Mouse (Mus musculus) Patski (cell line): ENCODE data around the gene Thoc5. TPM values are rescaled to one million over a fixed set of nuclear protein-coding genes. Genes with fewer than 3 reads are reported as not detected.

Experiments
- ATAC-seq: fragments of 100-300 bp; one replicate; pipeline ENCODE4 v1.8.0; 2021
- CTCF ChIA-PET: fragments of 350-600 bp; sonication (Branson Sonifier 250); formaldehyde crosslinking; loops from one replicate; lab custom pipeline; 2022; ENCODE audit warnings: inconsistent platforms; lab: Charles Lee
- POLR2A ChIA-PET: fragments of 350-600 bp; sonication (Branson Sonifier 250); formaldehyde crosslinking; loops from one replicate; lab custom pipeline; 2022; ENCODE audit warnings: antibody characterized with exemption, inconsistent platforms; lab: Charles Lee
- DNase-seq: peaks from one replicate; pipeline ENCODE4 v3.0.0-alpha.2; 2011; ENCODE audit warnings: low read depth, low spot score
- H3K27me3 ChIP-seq: fragments of 371-371 bp; one replicate; pipeline ENCODE4 v1.5.1; 2021
- CTCF ChIP-seq: fragments of 100-300 bp; IDR thresholded peaks from one replicate; pipeline ENCODE4 v1.5.1; 2021
- in situ Hi-C: fragments of 300-500 bp; cut with MboI; formaldehyde crosslinking; loops from 3 replicates; pipeline ENCODE4 v1.11.1; 2018; ENCODE audit warnings: low pct_unique_long_range_greater_than_20kb, mixed read lengths
- polyA plus RNA-seq: library from polyadenylated mRNA; unstranded; gene quantifications from one replicate; pipeline ENCODE4 v1.2.3, GENCODE M21; 2021

The Thoc5 gene
- polyA plus RNA-seq, 1 experiment from 2014 or later, result 44.2 TPM

DNA sequence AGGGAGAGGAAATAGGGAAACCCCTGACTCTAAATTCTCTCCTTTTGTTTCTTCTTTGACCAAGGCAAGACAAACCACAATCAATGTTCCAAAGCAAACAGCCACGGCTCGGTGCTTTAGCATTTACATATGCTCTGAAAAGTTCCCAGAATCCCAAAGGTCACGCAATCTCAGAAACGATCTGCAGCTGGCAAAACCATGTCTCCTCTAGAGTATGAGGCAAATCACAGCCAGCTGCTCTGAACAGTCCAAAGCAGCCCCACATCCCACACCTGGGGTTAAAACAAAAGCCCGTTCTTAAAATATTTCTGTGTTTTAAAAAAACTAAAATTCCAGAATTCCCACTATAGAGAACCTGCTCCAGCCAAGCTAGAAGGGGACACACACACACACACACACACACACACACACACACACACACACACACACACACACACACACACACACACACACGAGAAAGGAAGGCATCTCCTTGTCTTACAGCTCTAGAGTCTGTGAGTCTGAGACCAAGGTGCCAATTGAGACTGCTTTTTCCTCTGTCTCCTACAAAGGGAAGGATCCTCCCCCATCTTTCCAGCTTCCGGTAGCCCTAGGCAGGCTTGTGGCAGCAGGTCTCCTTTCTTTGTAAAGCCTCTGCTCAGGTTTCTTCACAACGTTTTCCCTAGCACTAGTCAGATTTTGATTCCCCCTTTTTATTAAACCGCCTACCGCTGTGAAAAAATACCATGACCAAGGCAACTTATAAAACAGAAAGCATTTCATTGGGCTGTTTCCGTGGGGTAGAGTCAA lies 33.1 kb upstream of the Thoc5 start:
- DNase-seq (no peak), ATAC-seq (no peak)
- no peak for TF ChIP-seq CTCF
- POLR2A ChIA-PET, result interaction anchor here (0.5 to 0.7 kb wide), 2 partner anchors 13 to 29 kb away, joined by 3 read pairs; no protein-coding TSS in a partner anchor
- H3K27me3 ChIP-seq, result no peaks in the 10 kb centered on the region
- CTCF ChIA-PET, result interaction anchor here (0.9 to 1.1 kb wide), 4 partner anchors 9 to 19 kb away, joined by 3 read pairs; no protein-coding TSS in a partner anchor
- in situ Hi-C loops, result loop anchor here (10.0 kb wide), 1 partner anchor 427 kb away; no protein-coding TSS in a partner anchor

DNA sequence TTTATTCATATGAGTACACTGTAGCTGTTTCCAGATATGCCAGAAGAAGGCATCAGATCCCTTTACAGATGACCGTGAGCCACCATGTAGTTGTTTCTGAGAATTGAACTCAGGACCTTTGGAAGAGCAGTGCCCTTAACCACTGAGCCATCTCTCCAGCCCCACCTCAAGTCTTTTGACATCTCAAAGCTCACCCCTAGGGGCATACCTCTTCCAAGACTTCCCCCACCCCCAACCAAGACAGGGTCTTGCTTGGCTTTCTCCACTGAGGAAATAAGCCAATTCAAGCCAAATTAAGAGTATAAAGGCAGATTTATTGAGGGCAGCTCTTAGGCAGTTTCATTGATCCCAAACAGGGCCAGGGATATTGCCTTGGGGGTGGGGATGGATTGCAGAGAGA lies 32.4 kb upstream of the Thoc5 start:
- in situ Hi-C loops, result loop anchor here (10.0 kb wide), 1 partner anchor 428 kb away; no protein-coding TSS in a partner anchor
- no peak for TF ChIP-seq CTCF
- ChIA-PET POLR2A (interaction anchor here (0.5 to 0.7 kb wide), 2 partner anchors 14 to 30 kb away, joined by 3 read pairs; no protein-coding TSS in a partner anchor), CTCF (interaction anchor here (1.0 kb wide), 1 partner anchor 20 kb away, joined by 3 read pairs; no protein-coding TSS in a partner anchor)
- no peaks in the 10 kb centered on the region for H3K27me3 ChIP-seq
- ATAC-seq (no peak), DNase-seq (no peak)

DNA sequence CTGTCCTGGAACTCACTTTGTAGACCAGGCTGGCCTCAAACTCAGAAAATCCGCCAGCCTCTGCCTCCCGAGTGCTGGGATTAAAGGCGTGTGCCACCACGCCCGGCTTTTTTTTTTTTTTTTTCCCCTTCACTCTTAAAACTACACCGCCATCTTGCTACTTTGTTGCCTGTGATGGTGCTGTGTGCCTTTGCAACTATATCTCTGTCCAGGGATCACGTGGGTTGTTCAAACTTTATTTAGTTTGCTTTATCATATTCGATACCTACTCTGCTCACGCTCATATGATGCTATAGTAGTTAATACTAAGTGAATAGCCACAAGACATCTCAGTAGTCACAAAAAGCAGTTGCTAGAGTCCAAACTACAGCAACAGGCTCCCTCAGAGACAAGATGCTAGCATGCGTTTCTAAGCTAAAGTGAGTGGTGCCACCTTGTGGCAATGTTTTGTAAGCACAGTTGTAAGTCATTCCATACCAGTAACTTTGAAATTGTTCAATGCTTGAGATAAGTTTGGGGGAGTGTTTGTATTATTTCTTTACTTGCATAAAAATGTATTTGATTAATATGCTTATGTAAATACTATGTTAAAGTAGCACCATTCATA lies 29.4 kb upstream of the Thoc5 start:
- POLR2A ChIA-PET, result no interaction called here
- no peaks in the 10 kb centered on the region for H3K27me3 ChIP-seq
- TF ChIP-seq CTCF, result peak; percentile 75
- ATAC-seq (no peak), DNase-seq (no peak)
- CTCF ChIA-PET, result interaction anchor here (1.0 to 2.6 kb wide), 8 partner anchors 8 to 28 kb away, joined by 3 to 11 read pairs (median 6); no protein-coding TSS in a partner anchor
- in situ Hi-C loops, result loop anchor here (10.0 kb wide), 1 partner anchor 431 kb away; no protein-coding TSS in a partner anchor

DNA sequence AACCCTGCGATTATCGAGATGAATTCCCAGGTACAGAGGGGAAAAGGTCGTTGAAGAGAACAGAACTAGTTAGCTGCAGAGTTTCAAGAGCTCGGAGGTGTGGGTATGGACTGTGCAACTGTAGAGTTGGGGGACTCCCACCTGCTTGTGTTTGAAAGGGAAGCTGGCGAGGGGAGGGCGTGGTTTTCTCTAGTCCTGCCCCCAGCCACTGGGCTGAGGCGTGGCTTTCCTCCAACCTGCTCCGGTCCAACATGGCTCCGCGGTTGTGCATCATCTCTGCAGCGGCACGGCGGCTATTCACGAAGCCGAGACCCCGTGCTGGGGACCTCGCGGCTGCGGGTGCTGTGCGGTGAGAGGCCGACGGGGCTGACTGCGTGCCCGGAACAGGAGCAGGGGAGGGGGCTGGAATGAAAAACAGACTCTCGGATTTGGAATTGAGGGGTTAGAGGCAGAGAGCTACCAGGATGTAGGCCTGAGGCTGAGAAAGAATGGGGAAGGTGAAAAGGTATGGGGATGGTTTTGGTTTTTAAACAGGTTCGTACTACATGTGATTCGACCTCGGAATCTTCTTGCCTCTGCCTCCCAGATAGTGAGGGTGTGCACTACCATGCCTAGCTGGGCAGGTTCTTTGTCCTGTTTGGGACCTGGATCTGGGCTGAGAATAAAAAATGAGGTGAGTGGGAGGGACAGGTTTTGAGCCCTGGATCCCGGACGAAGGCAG lies 21.2 kb upstream of the Thoc5 start, which contains the start of gene Nipsnap1:
Gene Nipsnap1 (plus strand): TSS at position 197 of the 721 bp plus-strand sequence.
- ATAC-seq (peak; percentile 74), DNase-seq (no peak)
- H3K27me3 ChIP-seq, result no peaks in the 10 kb centered on the region
- POLR2A ChIA-PET, result interaction anchor here (1.6 kb wide), 1 partner anchor 9 kb away, joined by 4 read pairs; no protein-coding TSS in a partner anchor
- CTCF ChIA-PET, result interaction anchor here (0.7 to 1.3 kb wide), 2 partner anchors 9 to 11 kb away, joined by 3 to 5 read pairs; no protein-coding TSS in a partner anchor
- no peak for TF ChIP-seq CTCF
- in situ Hi-C loops, result no loop called here

DNA sequence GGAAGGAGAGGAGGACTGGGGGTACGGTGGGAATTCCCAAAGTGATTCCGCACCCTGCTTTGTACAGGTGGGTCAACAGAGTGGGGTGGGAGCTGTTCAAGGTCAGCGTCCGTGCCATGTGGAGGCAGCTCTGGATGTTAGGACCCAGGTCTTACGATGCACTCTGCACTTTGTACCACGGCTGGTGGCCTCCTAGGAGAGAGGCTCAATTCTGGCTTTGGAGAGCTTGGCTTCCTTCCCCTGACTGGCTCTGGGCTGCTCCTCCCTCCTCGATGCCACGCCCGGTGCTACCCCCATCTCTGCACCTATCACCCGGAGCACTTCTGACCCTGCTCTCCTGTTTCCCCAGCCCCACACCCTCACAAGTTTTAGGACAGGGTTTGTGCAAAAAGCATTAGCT lies 20.6 kb upstream of the Thoc5 start:
- CTCF ChIA-PET, result no interaction called here
- DNase-seq (no peak), ATAC-seq (no peak)
- TF ChIP-seq CTCF, result no peak
- no peaks in the 10 kb centered on the region for H3K27me3 ChIP-seq
- in situ Hi-C loops, result no loop called here
- POLR2A ChIA-PET, result interaction anchor here (1.6 kb wide), 1 partner anchor 8 kb away, joined by 4 read pairs; no protein-coding TSS in a partner anchor

DNA sequence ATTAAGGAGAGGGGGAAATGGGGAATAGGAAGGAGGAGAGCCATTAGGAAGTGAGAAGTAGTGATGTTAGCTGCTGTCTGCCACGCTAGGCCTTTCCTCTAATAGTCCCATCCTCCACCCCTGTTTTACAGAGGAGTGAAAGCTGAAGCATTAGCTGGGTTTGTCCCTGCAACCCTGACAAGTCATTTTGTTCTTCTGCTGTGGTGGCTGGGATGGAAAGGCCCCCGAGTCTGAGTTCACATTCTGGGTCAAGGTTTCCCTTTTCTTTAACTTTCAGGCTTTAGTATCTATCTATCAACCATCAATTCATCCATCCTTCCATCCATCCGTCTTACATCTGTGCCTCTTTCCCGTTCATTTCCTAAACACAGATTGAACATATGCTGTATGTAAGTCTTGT lies 14.0 kb upstream of the Thoc5 start:
- POLR2A ChIA-PET, result no interaction called here
- ATAC-seq (no peak), DNase-seq (no peak)
- H3K27me3 ChIP-seq, result no peaks in the 10 kb centered on the region
- CTCF ChIA-PET, result no interaction called here
- TF ChIP-seq CTCF, result no peak
- in situ Hi-C loops, result no loop called here

DNA sequence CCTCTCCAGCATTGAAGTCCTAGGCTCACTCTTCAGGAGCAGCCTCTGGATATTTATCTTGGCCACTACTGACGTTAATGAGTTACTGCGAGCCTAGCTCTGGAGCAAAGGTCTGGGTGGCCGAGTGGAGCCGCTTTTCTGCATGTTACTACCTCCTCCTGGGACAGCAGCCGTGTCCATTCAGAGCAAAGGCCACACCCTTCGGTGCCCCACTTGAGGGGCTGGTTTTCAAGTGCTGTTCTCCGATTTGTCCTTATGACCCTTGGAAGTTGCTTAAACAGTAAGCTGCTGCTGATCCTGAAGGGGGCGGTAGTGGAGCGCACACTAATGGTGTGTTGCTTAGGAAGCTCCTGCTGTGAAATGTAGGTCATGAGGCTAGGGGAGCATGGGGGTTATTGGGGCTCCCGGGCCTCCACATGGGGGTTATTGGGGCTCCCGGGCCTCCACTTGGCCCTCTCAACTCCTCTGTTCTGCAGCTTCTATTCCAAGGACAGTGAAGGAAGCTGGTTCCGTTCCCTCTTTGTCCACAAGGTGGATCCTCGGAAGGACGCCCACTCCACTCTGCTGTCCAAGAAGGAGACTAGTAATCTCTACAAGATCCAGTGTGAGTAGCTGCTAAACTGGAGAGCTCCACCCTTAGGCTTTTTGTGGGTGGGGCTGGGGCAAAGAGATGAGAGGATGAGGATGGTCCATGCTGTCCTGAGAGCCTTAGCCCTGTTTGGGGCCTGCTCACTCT lies 12.1 kb upstream of the Thoc5 start:
- TF ChIP-seq CTCF, result peak; percentile 85
- CTCF ChIA-PET, result interaction anchor here (0.7 to 2.0 kb wide), 13 partner anchors 9 to 107 kb away, joined by 3 to 10 read pairs (median 4); partner anchors contain the start of gene Nipsnap1
- POLR2A ChIA-PET, result interaction anchor here (1.5 kb wide), 1 partner anchor 9 kb away, joined by 4 read pairs; the partner anchor contains the start of gene Nipsnap1
- in situ Hi-C loops, result no loop called here
- DNase-seq, result peak; percentile 61
- no peaks in the 10 kb centered on the region for H3K27me3 ChIP-seq
- peak; percentile 90 for ATAC-seq

DNA sequence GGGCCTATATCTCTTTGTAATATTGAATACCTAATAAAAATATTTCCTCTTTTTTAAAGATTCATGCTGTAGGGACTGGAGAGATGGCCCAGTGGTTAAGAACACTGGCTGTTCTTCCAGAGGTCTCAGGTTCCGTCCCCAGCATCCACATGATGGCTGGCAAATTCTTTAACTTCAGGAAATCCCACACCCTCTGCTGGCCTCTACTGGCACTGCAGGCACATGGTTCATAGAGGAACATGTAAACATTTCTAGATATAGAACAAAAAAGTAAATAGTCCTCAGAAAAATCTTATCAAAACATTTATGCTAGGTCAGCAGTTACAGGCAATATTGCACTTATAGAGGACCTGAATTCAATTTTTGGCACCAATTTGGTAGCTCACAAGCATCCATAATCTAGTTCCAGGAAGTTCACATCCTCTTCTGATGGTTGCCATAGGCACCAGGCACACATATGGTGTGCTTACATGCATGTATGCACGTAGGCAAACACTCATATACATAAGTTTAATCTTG lies 9.7 kb upstream of the Thoc5 start:
- ChIA-PET CTCF (interaction anchor here (1.3 to 3.5 kb wide), 5 partner anchors 12 to 44 kb away, joined by 3 to 16 read pairs (median 4); partner anchors contain the start of gene Nipsnap1), POLR2A (interaction anchor here (0.6 kb wide), 1 partner anchor 262 kb away, joined by 5 read pairs; no protein-coding TSS in a partner anchor)
- ATAC-seq (no peak), DNase-seq (no peak)
- in situ Hi-C loops, result no loop called here
- peak; percentile 75 for TF ChIP-seq CTCF
- no peaks in the 10 kb centered on the region for H3K27me3 ChIP-seq

DNA sequence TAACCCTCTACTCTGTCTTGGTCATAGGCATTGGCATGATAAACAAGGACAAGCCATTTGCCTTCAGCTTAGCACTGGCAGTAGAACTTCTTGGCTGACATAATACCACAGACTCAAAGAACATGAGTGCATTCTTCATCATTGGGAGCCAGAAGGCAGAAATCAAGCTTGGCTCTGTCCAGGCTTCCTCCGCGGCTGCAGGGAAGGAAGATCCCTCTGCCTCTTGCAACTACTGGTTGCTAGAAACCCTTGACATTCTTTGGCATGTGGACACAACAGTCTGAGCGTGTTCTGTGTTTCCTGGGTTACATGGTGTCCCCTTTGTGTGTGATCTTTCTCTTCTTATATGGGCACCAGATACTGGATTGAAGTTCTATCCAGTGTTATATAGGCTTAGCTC lies 8.1 kb upstream of the Thoc5 start:
- in situ Hi-C loops, result no loop called here
- TF ChIP-seq CTCF, result no peak
- no peak for DNase-seq
- ChIA-PET CTCF (interaction anchor here (0.9 to 3.5 kb wide), 4 partner anchors 13 to 86 kb away, joined by 3 to 16 read pairs (median 4); no protein-coding TSS in a partner anchor), POLR2A (no interaction called here)
- H3K27me3 ChIP-seq, result no peaks in the 10 kb centered on the region
- no peak for ATAC-seq
